Mouse (Mus musculus): ENCODE measurements around the gene Nav2. TPM values are rescaled to one million over a fixed set of nuclear protein-coding genes. Genes with fewer than 3 reads are reported as not detected.

Gene Nav2
- total RNA-seq, 2 experiments from 2014 or later = 53.0 to 60.1 TPM

- intact Hi-C loops (cut with DNase I) = no loop called here
- DNase-seq (ENCODE audit: low spot score) = no peak
These were observed 125.7 kb downstream of the Nav2 start for GRCm38 (mm10) chr7:49034253-49034652.

GRCm38 (mm10) chr7:49040163-49040562, 131.6 kb downstream of the Nav2 start:
- no peak for DNase-seq (ENCODE audit: low spot score)
- intact Hi-C loops (cut with DNase I) = no loop called here

- no peak for DNase-seq (ENCODE audit: low spot score)
- intact Hi-C loops (cut with DNase I) = no loop called here
These were observed 133.0 kb downstream of the Nav2 start for GRCm38 (mm10) chr7:49041334-49042070.

- intact Hi-C loops (cut with DNase I) = no loop called here
- no peak for DNase-seq (ENCODE audit: low spot score)
These were observed 137.2 kb downstream of the Nav2 start for GRCm38 (mm10) chr7:49045499-49046346.

GRCm38 (mm10) chr7:49046347-49046989, 138.0 kb downstream of the Nav2 start:
- no peak for DNase-seq (ENCODE audit: low spot score)
- intact Hi-C loops (cut with DNase I) = no loop called here

GRCm38 (mm10) chr7:49047336-49047735, 138.8 kb downstream of the Nav2 start:
- no peak for DNase-seq (ENCODE audit: low spot score)
- intact Hi-C loops (cut with DNase I) = no loop called here

- intact Hi-C loops (cut with DNase I) = no loop called here
- DNase-seq (ENCODE audit: low spot score) = no peak
These were observed 144.5 kb downstream of the Nav2 start for GRCm38 (mm10) chr7:49052871-49053618.

- intact Hi-C loops (cut with DNase I) = no loop called here
- no peak for DNase-seq (ENCODE audit: low spot score)
These were observed 146.8 kb downstream of the Nav2 start for GRCm38 (mm10) chr7:49055273-49055672.

GRCm38 (mm10) chr7:49058304-49059012, 149.9 kb downstream of the Nav2 start:
- no peak for DNase-seq (ENCODE audit: low spot score)
- intact Hi-C loops (cut with DNase I) = no loop called here

GRCm38 (mm10) chr7:49064792-49065521, 156.4 kb downstream of the Nav2 start:
- no peak for DNase-seq (ENCODE audit: low spot score)
- intact Hi-C loops (cut with DNase I) = loop anchor here (5.0 to 10.0 kb wide), 4 partner anchors 138 to 310 kb away; no protein-coding TSS in a partner anchor

GRCm38 (mm10) chr7:49065621-49066475, 157.3 kb downstream of the Nav2 start:
- intact Hi-C loops (cut with DNase I) = loop anchor here (5.0 to 10.0 kb wide), 4 partner anchors 139 to 311 kb away; no protein-coding TSS in a partner anchor
- DNase-seq (ENCODE audit: low spot score) = no peak

GRCm38 (mm10) chr7:49066828-49067227, 158.3 kb downstream of the Nav2 start:
- intact Hi-C loops (cut with DNase I) = loop anchor here (5.0 to 10.0 kb wide), 4 partner anchors 140 to 312 kb away; no protein-coding TSS in a partner anchor
- no peak for DNase-seq (ENCODE audit: low spot score)

- DNase-seq (ENCODE audit: low spot score) = no peak
- intact Hi-C loops (cut with DNase I) = loop anchor here (5.0 to 10.0 kb wide), 4 partner anchors 142 to 315 kb away; no protein-coding TSS in a partner anchor
These were observed 161.0 kb downstream of the Nav2 start for GRCm38 (mm10) chr7:49069396-49069961.

GRCm38 (mm10) chr7:49070621-49071020, 162.1 kb downstream of the Nav2 start:
- intact Hi-C loops (cut with DNase I) = no loop called here
- no peak for DNase-seq (ENCODE audit: low spot score)

GRCm38 (mm10) chr7:49071141-49071567, 162.6 kb downstream of the Nav2 start:
- intact Hi-C loops (cut with DNase I) = no loop called here
- no peak for DNase-seq (ENCODE audit: low spot score)

GRCm38 (mm10) chr7:49075333-49075934, 166.9 kb downstream of the Nav2 start:
- intact Hi-C loops (cut with DNase I) = loop anchor here (5.0 kb wide), 1 partner anchor 52 kb away; no protein-coding TSS in a partner anchor
- no peak for DNase-seq (ENCODE audit: low spot score)

GRCm38 (mm10) chr7:49076283-49076694, 167.8 kb downstream of the Nav2 start:
- intact Hi-C loops (cut with DNase I) = loop anchor here (5.0 kb wide), 1 partner anchor 51 kb away; no protein-coding TSS in a partner anchor
- no peak for DNase-seq (ENCODE audit: low spot score)
